Mouse (Mus musculus): Measurements from ENCODE around the gene Rrp9. TPM values are rescaled to one million over a fixed set of nuclear protein-coding genes. Genes with fewer than 3 reads are reported as not detected.

Gene Rrp9
- total and polyA plus RNA-seq, 3 experiments: 120 to 326 (median 130) TPM

DNA sequence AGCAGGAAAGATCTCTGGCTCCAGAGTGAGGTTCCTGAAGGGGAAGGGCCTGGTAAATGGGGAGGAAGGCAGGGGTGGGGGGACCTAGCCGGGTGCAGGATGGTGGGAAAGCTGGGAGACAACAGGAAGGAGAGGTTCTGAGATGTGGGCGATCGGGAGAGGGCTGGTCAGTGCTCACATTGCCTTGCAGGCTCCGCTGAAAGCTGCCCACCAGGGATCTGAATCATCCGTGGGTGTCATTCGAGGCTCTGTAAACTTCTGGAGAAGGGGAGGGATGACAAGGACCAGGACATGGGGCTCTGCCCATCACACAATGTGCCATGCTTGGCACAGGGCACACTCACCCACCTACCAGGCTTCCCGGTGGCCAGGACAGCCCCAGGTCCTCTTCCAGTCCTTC lies 42.4 kb upstream of the Rrp9 start:
- Histone ChIP-seq H3K79me2 (replicated peaks; ENCODE audit: control insufficient read depth, extremely low read depth, insufficient read depth, poor library complexity, severe bottlenecking) (peaks cover 34% of the 10 kb centered on the region), H3K4me3 (replicated peaks in 1 of 3; ENCODE audit: low read depth in 2 of 3, low read length in 2 of 3, poor library complexity in 1 of 3) (no peak overlapping the region), H3K9me3 (replicated peaks; ENCODE audit: low read length) (no peaks in the 10 kb centered on the region), H3K9ac (ENCODE audit: insufficient read depth, low read depth) (no peak overlapping the region), H3K27me3 (replicated peaks) (no peaks in the 10 kb centered on the region), H3K36me3 (replicated peaks in 1 of 2; ENCODE audit: control insufficient read depth in 1 of 2, insufficient read depth in 1 of 2, low read length in 1 of 2) (peaks cover 49 to 63% of the 10 kb centered on the region in 2 experiments), H3K4me1 (ENCODE audit: control insufficient read depth in 1 of 2, insufficient read depth in 2 of 2) (peaks cover 13 to 52% of the 10 kb centered on the region in 2 experiments), H3K4me2 (ENCODE audit: insufficient read depth, low read depth, poor library complexity, severe bottlenecking) (no peak overlapping the region), H3K27ac (ENCODE audit: insufficient read depth, low read depth) (no peak overlapping the region)
- no peak for DNase-seq (ENCODE audit: extremely low read depth)
- in situ Hi-C loops (cut with MboI; ENCODE audit: low pct_ligation_motif_present, low pct_unique_long_range_greater_than_20kb, low sequenced_read_pairs) (no loop called here), dilution Hi-C loops (cut with MboI; ENCODE audit: extremely low pct_ligation_motif_present, extremely low pct_unique_long_range_greater_than_20kb, low sequenced_read_pairs) (no loop called here)
- TF ChIP-seq IRF4 (IDR thresholded peaks at IDR 0.05; ENCODE audit: low read depth, low read length) (no peak), EP300 (IDR thresholded peaks at IDR 0.05; ENCODE audit: low read length) (no peak), BHLHE40 (IDR thresholded peaks at IDR 0.05; ENCODE audit: low read depth, low read length) (no peak), MYC (IDR thresholded peaks at IDR 0.05; ENCODE audit: low read depth, low read length) (no peak), JUND (conservative IDR thresholded peaks at IDR 0.05; ENCODE audit: low read depth, low read length) (no peak), MAX (IDR thresholded peaks at IDR 0.05; ENCODE audit: low read length) (no peak), CHD2 (IDR thresholded peaks at IDR 0.05; ENCODE audit: low read length) (no peak), POLR2A (IDR thresholded peaks at IDR 0.05; ENCODE audit: low read depth, low read length) (no peak; the same call in 1 of the 2 replicates), SIN3A (IDR thresholded peaks at IDR 0.05; ENCODE audit: low read length) (no peak), USF2 (conservative IDR thresholded peaks at IDR 0.05; ENCODE audit: low read depth, low read length) (no peak), ZKSCAN1 (IDR thresholded peaks at IDR 0.05; ENCODE audit: borderline replicate concordance, low read depth, low read length) (no peak), NRF1 (IDR thresholded peaks at IDR 0.05; ENCODE audit: low read depth, low read length) (no peak)

DNA sequence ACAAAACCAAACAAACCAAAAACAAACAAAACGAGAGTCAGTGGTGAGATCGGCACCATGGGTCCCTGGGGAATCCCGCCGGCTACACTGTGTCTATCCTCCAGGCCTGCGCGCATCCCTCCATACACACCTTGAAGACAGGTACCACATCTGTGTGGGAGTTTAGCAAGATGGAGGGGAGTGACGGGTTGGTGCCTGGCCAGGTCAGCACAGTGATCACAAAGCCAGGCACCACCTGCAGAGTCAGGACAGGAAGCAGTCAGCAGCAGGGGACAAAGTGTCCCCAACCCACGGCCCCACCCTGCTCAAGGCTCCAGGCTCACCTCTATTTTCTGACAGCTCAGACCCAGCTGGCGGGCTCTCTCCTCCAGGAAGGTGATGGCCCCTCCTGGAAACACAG lies 39.2 kb upstream of the Rrp9 start:
- H3K36me3 ChIP-seq (replicated peaks in 1 of 2; ENCODE audit: control insufficient read depth in 1 of 2, insufficient read depth in 1 of 2, low read length in 1 of 2): peaks cover 37 to 62% of the 10 kb centered on the region in 2 experiments
- peaks cover 14% of the 10 kb centered on the region for H3K79me2 ChIP-seq (replicated peaks; ENCODE audit: control insufficient read depth, extremely low read depth, insufficient read depth, poor library complexity, severe bottlenecking)
- no peaks in the 10 kb centered on the region for H3K27me3 ChIP-seq (replicated peaks)
- in situ Hi-C loops (cut with MboI; ENCODE audit: low pct_ligation_motif_present, low pct_unique_long_range_greater_than_20kb, low sequenced_read_pairs): loop anchor here (5.0 kb wide), 1 partner anchor 41 kb away; the partner anchor contains the start of genes Parp3 and Rrp9
- DNase-seq (ENCODE audit: extremely low read depth): no peak
- peaks cover 11 to 47% of the 10 kb centered on the region in 2 experiments for H3K4me1 ChIP-seq (ENCODE audit: control insufficient read depth in 1 of 2, insufficient read depth in 2 of 2)
- dilution Hi-C loops (cut with MboI; ENCODE audit: extremely low pct_ligation_motif_present, extremely low pct_unique_long_range_greater_than_20kb, low sequenced_read_pairs): no loop called here
- no peak for TF ChIP-seq KAT2A (IDR thresholded peaks at IDR 0.05; ENCODE audit: insufficient replicate concordance, low read length)
- no peak for TF ChIP-seq E2F4 (IDR thresholded peaks at IDR 0.05; ENCODE audit: insufficient replicate concordance, low read depth, low read length)
- no peak for TF ChIP-seq RAD21 (IDR thresholded peaks at IDR 0.05; ENCODE audit: low read depth, low read length)
- TF ChIP-seq CHD2 (IDR thresholded peaks at IDR 0.05; ENCODE audit: low read length): no peak
- no peak for TF ChIP-seq IRF4 (IDR thresholded peaks at IDR 0.05; ENCODE audit: low read depth, low read length)
- no peak for TF ChIP-seq PAX5 (IDR thresholded peaks at IDR 0.05; ENCODE audit: low read length)
- TF ChIP-seq EP300 (IDR thresholded peaks at IDR 0.05; ENCODE audit: low read length): no peak
- TF ChIP-seq MAZ (IDR thresholded peaks at IDR 0.05; ENCODE audit: low read depth, low read length): no peak
- no peak for TF ChIP-seq ELF1 (IDR thresholded peaks at IDR 0.05; ENCODE audit: low read depth, low read length)
- no peak for TF ChIP-seq GABPA (IDR thresholded peaks at IDR 0.05; ENCODE audit: insufficient replicate concordance, low read depth, low read length)
- no peak for TF ChIP-seq JUND (conservative IDR thresholded peaks at IDR 0.05; ENCODE audit: low read depth, low read length)
- no peak for TF ChIP-seq JUN (IDR thresholded peaks at IDR 0.05; ENCODE audit: insufficient read depth, low read depth, low read length)
- no peak for TF ChIP-seq MEF2A (IDR thresholded peaks at IDR 0.05; ENCODE audit: borderline replicate concordance, low read depth, low read length)
- no peak for TF ChIP-seq ZKSCAN1 (IDR thresholded peaks at IDR 0.05; ENCODE audit: borderline replicate concordance, low read depth, low read length)
- no peak for TF ChIP-seq MAFK (IDR thresholded peaks at IDR 0.05; ENCODE audit: insufficient replicate concordance, low read length)
- no peak for TF ChIP-seq POLR2A (IDR thresholded peaks at IDR 0.05; ENCODE audit: low read depth, low read length)
- no peak for TF ChIP-seq CHD1 (IDR thresholded peaks at IDR 0.05; ENCODE audit: low read depth, low read length)
- TF ChIP-seq TBP (conservative IDR thresholded peaks at IDR 0.05; ENCODE audit: low read depth, low read length): no peak
- TF ChIP-seq NELFE (IDR thresholded peaks at IDR 0.05; ENCODE audit: low read depth, low read length): no peak
- no peak for TF ChIP-seq UBTF (IDR thresholded peaks at IDR 0.05; ENCODE audit: low read depth, low read length)
- peak overlapping the region in 2 of 3 experiments; percentile 34 to 55 for H3K4me3 ChIP-seq (replicated peaks in 1 of 3; ENCODE audit: low read depth in 2 of 3, low read length in 2 of 3, poor library complexity in 1 of 3)
- peak overlapping the region; percentile 15; the same call in 1 of the 2 replicates for H3K9ac ChIP-seq (ENCODE audit: insufficient read depth, low read depth)
- peak overlapping the region; percentile 76 for H3K4me2 ChIP-seq (ENCODE audit: insufficient read depth, low read depth, poor library complexity, severe bottlenecking)
- no peak overlapping the region for H3K27ac ChIP-seq (ENCODE audit: insufficient read depth, low read depth)
- no peaks in the 10 kb centered on the region for H3K9me3 ChIP-seq (replicated peaks; ENCODE audit: low read length)

Measured in CH12.LX (cell line).